Mouse (Mus musculus): ENCODE results near the gene Clstn1.

DNA sequence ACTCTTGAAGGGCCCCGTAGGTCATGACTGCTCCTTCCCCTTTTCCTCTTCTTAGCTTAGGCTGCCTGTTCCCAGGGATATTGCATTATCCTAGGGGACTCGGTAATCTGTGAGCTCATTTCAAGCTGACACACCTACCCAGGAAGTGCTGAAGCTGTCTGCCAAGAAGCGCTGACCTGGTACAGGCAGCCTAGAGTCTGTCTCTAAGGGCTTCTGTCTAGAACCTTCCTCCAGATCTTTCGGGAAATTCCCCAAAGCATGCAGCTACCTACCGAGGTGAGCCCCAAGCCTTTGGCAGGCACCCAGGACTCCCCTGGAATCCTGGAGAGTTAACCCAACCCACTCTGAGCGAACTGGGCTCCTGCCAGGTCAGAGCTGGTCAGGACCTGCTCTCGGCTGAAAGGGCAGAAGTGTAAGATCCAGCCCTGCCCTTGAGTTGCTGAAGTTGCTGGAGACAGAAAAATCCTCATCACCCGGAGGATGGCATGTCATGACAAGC is 14.6 kb upstream of the Clstn1 start:
- TF ChIP-seq CTCF (IDR thresholded peaks at IDR 0.05; ENCODE audit: low read depth) (no peak), EP300 (IDR thresholded peaks at IDR 0.05; ENCODE audit: low read depth) (no peak)
